Mouse (Mus musculus) gastrocnemius, adult 2 months (tissue): ENCODE measurements around the gene Rdh7. TPM values are rescaled to one million over a fixed set of nuclear protein-coding genes. Genes with fewer than 3 reads are reported as not detected.
"Not testable (repeated sequence)": the region's sequence is repeated elsewhere in the genome, so short reads cannot be mapped to it uniquely, and the experiment has no call there.

Experiments used
- DNase-seq: peaks from one replicate; pipeline ENCODE4 v3.0.0; 2022
- H3K27ac ChIP-seq: fragments of 200-600 bp; 2 replicates; pipeline ENCODE4 v1.8.1; 2022; ENCODE audit warnings: mild to moderate bottlenecking
- H3K4me3 ChIP-seq: fragments of 200-600 bp; 2 replicates; pipeline ENCODE4 v1.8.1; 2022; ENCODE audit warnings: mild to moderate bottlenecking, moderate library complexity
- CTCF ChIP-seq: fragments of 200-600 bp; IDR thresholded peaks from 2 replicates; pipeline ENCODE4 v1.8.1; 2022; ENCODE audit warnings: antibody characterized with exemption, mild to moderate bottlenecking, moderate library complexity
- intact Hi-C: fragments of 180-260 bp; cut with DNase I; formaldehyde crosslinking; loops from one replicate; pipeline ENCODE4 v1.15.1; 2025
- total RNA-seq, 2 experiments: library from RNA; stranded (reverse); gene quantifications; 2 replicates each; pipeline ENCODE4 v1.2.3; 2021

Gene Rdh7
- total RNA-seq, 2 experiments from 2014 or later = not detected

DNA sequence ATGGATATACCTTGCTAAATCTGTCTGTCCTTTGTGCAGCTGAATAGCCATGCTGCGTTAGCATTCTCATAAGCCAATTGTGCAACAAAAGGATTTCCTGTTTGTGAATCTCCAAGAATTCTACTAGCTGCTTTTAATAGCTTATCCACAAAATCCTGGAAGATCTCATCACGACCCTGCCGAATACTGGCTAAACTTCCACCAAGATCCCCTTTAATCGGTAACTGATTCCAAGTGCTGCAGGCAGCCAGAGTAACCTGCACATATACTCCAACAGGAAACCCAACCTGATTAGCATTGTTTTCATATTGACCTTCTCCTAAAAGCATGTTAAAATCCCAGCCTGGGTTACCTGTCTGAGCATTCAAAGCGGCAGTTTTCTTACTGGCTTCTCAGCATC lies 53.3 kb downstream of the Rdh7 start:
- intact Hi-C loops = no loop called here
- no peak overlapping the region for H3K27ac ChIP-seq
- TF ChIP-seq CTCF = no peak
- H3K4me3 ChIP-seq = no peak overlapping the region
- DNase-seq = no peak

DNA sequence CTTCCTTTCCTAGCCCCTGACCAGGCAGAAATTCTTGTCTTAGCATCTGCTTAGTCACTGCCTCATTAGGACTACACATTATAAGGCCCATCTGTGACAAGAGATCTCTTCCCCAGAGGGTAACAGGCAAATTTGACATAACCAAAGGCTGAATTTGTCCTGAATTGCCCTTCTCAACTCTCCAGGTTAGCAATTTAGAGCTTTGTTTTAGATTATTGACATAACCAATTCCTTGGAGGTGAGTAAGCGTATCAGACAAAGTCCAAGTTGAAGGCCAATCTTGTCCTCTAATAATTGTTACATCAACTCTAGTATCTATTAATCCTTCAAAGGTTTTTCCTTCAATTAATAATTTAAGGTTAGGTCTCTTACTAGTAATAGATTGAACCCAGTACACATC lies 54.4 kb downstream of the Rdh7 start:
- H3K4me3 ChIP-seq, DNase-seq, intact Hi-C loops, H3K27ac ChIP-seq: not testable (repeated sequence)

Other genes starting within 250 kb of the Rdh7 start
- 10 to 100 TPM; 17.1 to 18.9 TPM for gene Stat6, start 245.8 kb downstream of the Rdh7 start, total RNA-seq
- 1 to 10 TPM; 1.5 to 2.1 TPM for gene Nemp1, start 221.9 kb downstream of the Rdh7 start, total RNA-seq
- 1 to 10 TPM; 2.8 to 3.2 TPM for gene Nab2, start 220.2 kb downstream of the Rdh7 start, total RNA-seq
- not detected for gene Myo1a, start 183.6 kb downstream of the Rdh7 start, total RNA-seq
- not detected for gene Tac2, start 164.3 kb downstream of the Rdh7 start, total RNA-seq
- gene Zbtb39, start 149.3 kb downstream of the Rdh7 start, total RNA-seq = 1 to 10 TPM; 6.6 to 7.2 TPM
- under 1 TPM; 0.22 to 0.36 TPM for gene Gpr182, start 137.1 kb downstream of the Rdh7 start, total RNA-seq
- under 1 TPM; 0.05 to 0.06 TPM for gene Rdh1, start 129.1 kb downstream of the Rdh7 start, total RNA-seq
- gene Rdh16f1, start 129.0 kb downstream of the Rdh7 start, total RNA-seq = not detected
- gene Rdh9, start 112.4 kb downstream of the Rdh7 start, total RNA-seq = under 1 TPM; 0.33 to 0.48 TPM
- gene Rdh16, start 87.7 kb downstream of the Rdh7 start, total RNA-seq = not detected
- not detected for gene Rdh19, start 38.9 kb downstream of the Rdh7 start, total RNA-seq
- not detected for gene Rdh16f2, start 22.3 kb downstream of the Rdh7 start, total RNA-seq
- not detected for gene Sdr9c7, start 9.7 kb upstream of the Rdh7 start, total RNA-seq
- gene Hsd17b6, start 118.8 kb upstream of the Rdh7 start, total RNA-seq = not detected
- gene Prim1, start 126.4 kb upstream of the Rdh7 start, total RNA-seq = under 1 TPM; 0.61 to 0.95 TPM
- 100 to 1,000 TPM; 385 to 418 TPM for gene Naca, start 146.8 kb upstream of the Rdh7 start, total RNA-seq
- 10 to 100 TPM; 75.4 to 81.3 TPM for gene Ptges3, start 170.1 kb upstream of the Rdh7 start, total RNA-seq
- 1,000 to 10,000 TPM; 3,225 to 4,497 TPM for gene Atp5b, start 194.5 kb upstream of the Rdh7 start, total RNA-seq
- gene Baz2a, start 202.8 kb upstream of the Rdh7 start, total RNA-seq = 10 to 100 TPM; 12.7 to 13.2 TPM